In the genomic region with DNA sequence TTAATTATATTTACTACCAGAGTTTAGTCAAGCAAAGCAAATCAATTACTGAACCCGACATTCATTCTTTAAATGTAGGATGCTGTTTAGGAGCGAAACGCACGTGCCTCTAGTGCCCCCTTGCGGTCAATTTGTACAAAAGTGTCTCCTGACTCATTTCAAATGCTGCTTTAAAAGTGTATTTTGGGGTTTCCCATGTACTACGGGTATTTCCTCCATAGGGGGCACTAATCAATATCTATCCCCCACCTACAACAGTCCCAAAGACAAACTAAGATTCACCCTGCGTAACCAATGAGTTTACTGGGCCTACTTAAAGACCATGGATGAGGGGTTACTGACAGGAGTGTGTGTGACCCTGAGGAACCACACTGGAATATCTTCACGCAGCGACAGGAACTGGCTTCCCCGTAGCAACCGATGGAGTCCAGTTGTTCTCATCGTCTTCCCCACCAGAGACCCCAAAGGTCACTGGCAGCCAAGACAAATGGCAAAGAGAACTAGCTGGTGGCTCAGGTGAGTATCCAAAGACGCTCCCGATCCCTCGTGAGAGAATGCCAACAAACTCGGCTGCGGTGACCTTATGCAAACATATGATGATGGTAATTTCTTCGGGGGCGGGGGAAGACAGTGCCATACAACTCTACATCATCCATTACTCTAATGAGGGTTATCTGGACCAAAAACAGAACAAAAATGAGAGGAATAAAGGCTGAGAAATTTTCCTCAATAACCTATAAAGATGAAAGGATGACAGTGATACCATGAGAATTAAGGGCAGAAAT, we compare ENCODE assay signal across 9 mouse cellular contexts. TPM values are rescaled to one million over a fixed set of nuclear protein-coding genes. Genes with fewer than 3 reads are reported as not detected.
DNase-seq lines count a peak whose midpoint lies in the region; ATAC-seq and TF ChIP-seq lines count a peak whose summit lies in the region.
"Had no signal": no experiment of that assay in that cellular context is flagged by ENCODE, and none has a peak within 500 bp of the region (broad histone marks: within the 10 kb centered on the region; RNA-seq: fewer than 3 reads in every experiment).

No protein-coding gene starts in this region.

- H3K9me3 ChIP-seq in hindbrain, embryonic 10.5 days, result no peaks in the 10 kb centered on the region
- no peaks in the 10 kb centered on the region for H3K9me3 ChIP-seq in lung, postnatal 0 days (ENCODE audit: low read length)

- 59% methylated on average over 19 of the region's 19 CpGs for WGBS in hindbrain, embryonic 10.5 days
- WGBS in lung, postnatal 0 days, result 50% methylated on average over 19 of the region's 19 CpGs

- peak; percentile 82 for DNase-seq in ES-CJ7 (ENCODE audit: low read depth, low spot score)
- DNase-seq in brain, embryonic 14.5 days (ENCODE audit: low read depth), result peak; percentile 93
- peak; percentile 65 for DNase-seq in hindbrain, embryonic 10.5 days (ENCODE audit: low spot score)
- peak; percentile 48 to 85 for DNase-seq in layer of hippocampus, adult 18-20 months (ENCODE audit: low spot score in 2 of 2)
- DNase-seq in lung, postnatal 0 days (ENCODE audit: low spot score), result peak; percentile 84
- peak; percentile 52 for DNase-seq in ovary, postnatal 36 days (ENCODE audit: low spot score)
- peak; percentile 28 for DNase-seq in urinary bladder, adult 2 months (ENCODE audit: low spot score)

- no peaks in the 10 kb centered on the region for H3K4me1 ChIP-seq in hindbrain, embryonic 10.5 days (replicated peaks)
- H3K4me1 ChIP-seq in lung, postnatal 0 days (ENCODE audit: insufficient read depth, low read depth, low read length), result no peaks in the 10 kb centered on the region
- H3K4me1 ChIP-seq: heart, embryonic 13.5 days had no signal

- no peak overlapping the region for H3K9ac ChIP-seq in lung, postnatal 0 days (replicated peaks; ENCODE audit: low read depth)
- H3K9ac ChIP-seq: heart, embryonic 13.5 days had no signal

- no peak overlapping the region for H3K4me3 ChIP-seq in hindbrain, embryonic 10.5 days
- H3K4me3 ChIP-seq in lung, postnatal 0 days (ENCODE audit: low read depth, low read length), result no peak overlapping the region
- H3K4me3 ChIP-seq: heart, embryonic 13.5 days had no signal

- H3K27ac ChIP-seq in hindbrain, embryonic 10.5 days, result no peak overlapping the region
- no peak overlapping the region for H3K27ac ChIP-seq in lung, postnatal 0 days (ENCODE audit: low read length)
- H3K27ac ChIP-seq: heart, embryonic 13.5 days had no signal

- TF ChIP-seq EP300 in lung, postnatal 0 days (IDR thresholded peaks at IDR 0.05), result peak; percentile 37; the same call in 1 of the 2 replicates

- no peak overlapping the region for H3K4me2 ChIP-seq in lung, postnatal 0 days (replicated peaks; ENCODE audit: low read depth, low read length)
- H3K4me2 ChIP-seq: heart, embryonic 13.5 days had no signal

- TF ChIP-seq POLR2A in brain, embryonic 14.5 days (IDR thresholded peaks at IDR 0.05; ENCODE audit: borderline replicate concordance, extremely low read depth, insufficient read depth, insufficient read length, poor library complexity, severe bottlenecking), result no peak

- no peaks in the 10 kb centered on the region for H3K27me3 ChIP-seq in hindbrain, embryonic 10.5 days (ENCODE audit: insufficient read depth, poor library complexity, severe bottlenecking)
- no peaks in the 10 kb centered on the region for H3K27me3 ChIP-seq in lung, postnatal 0 days (replicated peaks; ENCODE audit: insufficient read depth, low read length)
- H3K27me3 ChIP-seq: heart, embryonic 13.5 days had no signal

- ATAC-seq in erythroblast, adult 5-6 weeks (replicated peaks; ENCODE audit: low FRiP score, poor library complexity, severe bottlenecking), result peak; percentile 65
- peak; percentile 65 for ATAC-seq in lung, postnatal 0 days

- TF ChIP-seq CTCF in brain, embryonic 14.5 days (IDR thresholded peaks at IDR 0.05; ENCODE audit: borderline replicate concordance, extremely low read depth, insufficient read depth, insufficient read length), result peak; percentile 79; the same call in 1 of the 2 replicates
- TF ChIP-seq CTCF in lung, postnatal 0 days (IDR thresholded peaks at IDR 0.05), result peak; percentile 93

- H3K36me3 ChIP-seq in hindbrain, embryonic 10.5 days, result peaks cover 17% of the 10 kb centered on the region
- no peaks in the 10 kb centered on the region for H3K36me3 ChIP-seq in lung, postnatal 0 days (ENCODE audit: insufficient read depth, low read length)

RNA-seq across cellular contexts. Expression of a gene that starts 14.4 kb away (rescaled TPM):
- 2.5 and 2.7 TPM in 2 replicates for polyA plus RNA-seq in brain, embryonic 14.5 days (2012; rRNA removed)
- 6.0 and 8.4 TPM in 2 replicates for total RNA-seq in erythroblast, adult 5-6 weeks (2015; ENCODE audit: low replicate concordance)
- 2.6 and 5.3 TPM in 2 replicates for total RNA-seq in erythroblast, adult 5-6 weeks (2017; ENCODE audit: low replicate concordance)
- 1.1 and 1.4 TPM in 2 replicates for polyA plus RNA-seq in hindbrain, embryonic 10.5 days (2016; fragmentation: Nextera tagmentation; extraction: Ambion mirVana)
- total RNA-seq in layer of hippocampus, adult 18-20 months (2021), result 1 to 10 TPM; 6.0 to 6.5 TPM
- 16.0 and 21.5 TPM in 2 replicates for polyA plus RNA-seq in lung, postnatal 0 days (2015; fragmentation: Nextera tagmentation; extraction: Ambion mirVana)
- 10.3 and 10.8 TPM in 2 replicates for polyA plus RNA-seq in urinary bladder, adult 2 months (2012; rRNA removed)

RNA-seq across cellular contexts. Expression of a gene that starts 42.0 kb away (rescaled TPM):
- polyA plus RNA-seq in brain, embryonic 14.5 days (2012; rRNA removed), result 2.7 and 3.5 TPM in 2 replicates
- total RNA-seq in erythroblast, adult 5-6 weeks (2015; ENCODE audit: low replicate concordance), result 1.0 and 1.3 TPM in 2 replicates
- 0.77 and 0.84 TPM in 2 replicates for total RNA-seq in erythroblast, adult 5-6 weeks (2017; ENCODE audit: low replicate concordance)
- 0.77 TPM in 2 replicates for polyA plus RNA-seq in hindbrain, embryonic 10.5 days (2016; fragmentation: Nextera tagmentation; extraction: Ambion mirVana)
- total RNA-seq in layer of hippocampus, adult 18-20 months (2021), result 10 to 100 TPM; 12.1 to 12.5 TPM
- 0.47 and 0.71 TPM in 2 replicates for polyA plus RNA-seq in lung, postnatal 0 days (2015; fragmentation: Nextera tagmentation; extraction: Ambion mirVana)
- polyA plus RNA-seq in urinary bladder, adult 2 months (2012; rRNA removed), result 3.9 and 4.4 TPM in 2 replicates

Comparison
In these comparisons a context has a peak if more than half of its experiments do, and no peak if none do; other contexts are left out.
1. DNase-seq: peak in every context shown above with its lines; median percentile 93 in brain, embryonic 14.5 days; 84 in lung, postnatal 0 days; 82 in ES-CJ7; 66 in layer of hippocampus, adult 18-20 months; 65 in hindbrain, embryonic 10.5 days; 52 in ovary, postnatal 36 days; 28 in urinary bladder, adult 2 months.